Mouse (Mus musculus): ENCODE results near the gene Rpl15. TPM values are rescaled to one million over a fixed set of nuclear protein-coding genes. Genes with fewer than 3 reads are reported as not detected.
A peak's percentile ranks its signal among the peaks of the same experiment; 100 is the strongest.
"Not testable (repeated sequence)": the region's sequence is repeated elsewhere in the genome, so short reads cannot be mapped to it uniquely, and the experiment has no call there.

Rpl15 gene
- polyA plus RNA-seq, 1 experiment = 148 TPM

GRCm38 (mm10) chr14:18263427-18263826, 7.8 kb downstream of the Rpl15 start:
- no peak for DNase-seq

GRCm38 (mm10) chr14:18261203-18261602, 10.0 kb downstream of the Rpl15 start:
- 85% methylated on average over 3 of the region's 3 CpGs for WGBS
- no peak for DNase-seq
- no peak overlapping the region for H3K4me3 ChIP-seq (replicated peaks; ENCODE audit: extremely low read depth, low read depth, low read length)
- TF ChIP-seq CTCF (IDR thresholded peaks at IDR 0.05; ENCODE audit: insufficient read depth, low read length) (no peak), POLR2A (IDR thresholded peaks at IDR 0.05; ENCODE audit: borderline replicate concordance, extremely low read depth, low read depth, low read length) (no peak)
- H3K4me1 ChIP-seq (ENCODE audit: control insufficient read depth, insufficient read depth, low read length) = no peaks in the 10 kb centered on the region

More at GRCm38 (mm10) chr14:18263427-18263826, 7.8 kb downstream of the Rpl15 start:
- TF ChIP-seq CTCF (IDR thresholded peaks at IDR 0.05; ENCODE audit: insufficient read depth, low read length) (no peak), POLR2A (IDR thresholded peaks at IDR 0.05; ENCODE audit: borderline replicate concordance, extremely low read depth, low read depth, low read length) (no peak)
- Histone ChIP-seq H3K4me3 (replicated peaks; ENCODE audit: extremely low read depth, low read depth, low read length) (no peak overlapping the region), H3K4me1 (ENCODE audit: control insufficient read depth, insufficient read depth, low read length) (no peaks in the 10 kb centered on the region)
- WGBS = 39% methylated on average over 4 of the region's 4 CpGs

DNA sequence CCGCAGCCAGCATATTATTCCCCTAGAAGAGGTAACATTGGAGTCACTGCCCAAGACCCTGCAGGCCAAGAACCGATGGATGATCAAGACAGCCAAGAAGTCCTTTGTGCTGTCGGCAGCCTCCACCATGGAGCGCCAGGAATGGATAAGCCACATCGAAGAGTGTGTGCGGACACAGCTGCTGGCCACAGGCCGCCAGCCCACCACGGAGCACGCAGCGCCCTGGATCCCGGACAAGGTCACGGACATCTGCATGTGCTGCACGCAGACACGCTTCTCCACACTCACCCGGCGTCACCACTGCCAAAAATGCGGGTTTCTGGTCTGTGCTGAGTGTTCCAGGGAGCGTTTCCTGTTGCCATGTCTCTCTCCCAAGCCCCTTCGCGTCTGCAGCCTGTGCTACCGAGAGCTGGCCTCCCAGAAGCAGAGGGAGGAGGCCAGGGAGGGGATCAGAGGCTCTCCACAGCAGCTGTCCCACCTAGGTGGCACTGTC, 28.5 kb downstream of the Rpl15 start:
- TF ChIP-seq CTCF (IDR thresholded peaks at IDR 0.05; ENCODE audit: insufficient read depth, low read length) = no peak
- no peak for TF ChIP-seq POLR2A (IDR thresholded peaks at IDR 0.05; ENCODE audit: borderline replicate concordance, extremely low read depth, low read depth, low read length)
- no peaks in the 10 kb centered on the region for H3K4me1 ChIP-seq (ENCODE audit: control insufficient read depth, insufficient read depth, low read length)
- no peak overlapping the region for H3K4me3 ChIP-seq (replicated peaks; ENCODE audit: extremely low read depth, low read depth, low read length)
- DNase-seq = no peak
- 82% methylated on average over 21 of the region's 21 CpGs for WGBS

- 82% methylated on average over 4 of the region's 4 CpGs for WGBS
- no peak for DNase-seq
Observed at GRCm38 (mm10) chr14:18241786-18242185, 29.4 kb downstream of the Rpl15 start.

DNA sequence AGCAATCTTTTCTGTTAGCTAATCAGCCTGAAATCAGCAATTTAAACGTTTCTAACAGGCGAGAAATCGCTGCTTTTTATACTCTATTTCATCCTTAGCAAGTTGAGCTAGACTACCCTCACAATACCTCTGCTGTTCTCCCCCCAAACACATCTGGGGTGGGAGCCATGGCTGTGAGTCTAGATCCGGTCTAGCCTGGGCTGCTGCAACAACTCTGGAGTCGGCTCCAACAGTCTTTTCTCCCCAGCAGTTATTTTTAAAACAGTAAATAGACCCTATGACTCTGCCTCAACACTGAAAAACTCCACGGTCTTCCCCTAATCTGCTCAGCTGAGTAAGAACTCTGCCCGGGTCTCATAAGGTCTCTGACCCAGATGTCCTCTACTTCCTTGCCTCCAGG, 31.1 kb downstream of the Rpl15 start:
- DNase-seq = no peak
- Histone ChIP-seq H3K4me3 (replicated peaks; ENCODE audit: extremely low read depth, low read depth, low read length) (no peak overlapping the region), H3K4me1 (ENCODE audit: control insufficient read depth, insufficient read depth, low read length) (no peaks in the 10 kb centered on the region)
- no peak for TF ChIP-seq POLR2A (IDR thresholded peaks at IDR 0.05; ENCODE audit: borderline replicate concordance, extremely low read depth, low read depth, low read length)
- no peak for TF ChIP-seq CTCF (IDR thresholded peaks at IDR 0.05; ENCODE audit: insufficient read depth, low read length)
- WGBS = 54% methylated on average over 7 of the region's 7 CpGs

More at GRCm38 (mm10) chr14:18241786-18242185, 29.4 kb downstream of the Rpl15 start:
- TF ChIP-seq POLR2A (IDR thresholded peaks at IDR 0.05; ENCODE audit: borderline replicate concordance, extremely low read depth, low read depth, low read length) (no peak), CTCF (IDR thresholded peaks at IDR 0.05; ENCODE audit: insufficient read depth, low read length) (no peak)
- no peaks in the 10 kb centered on the region for H3K4me1 ChIP-seq (ENCODE audit: control insufficient read depth, insufficient read depth, low read length)
- no peak overlapping the region for H3K4me3 ChIP-seq (replicated peaks; ENCODE audit: extremely low read depth, low read depth, low read length)

DNA sequence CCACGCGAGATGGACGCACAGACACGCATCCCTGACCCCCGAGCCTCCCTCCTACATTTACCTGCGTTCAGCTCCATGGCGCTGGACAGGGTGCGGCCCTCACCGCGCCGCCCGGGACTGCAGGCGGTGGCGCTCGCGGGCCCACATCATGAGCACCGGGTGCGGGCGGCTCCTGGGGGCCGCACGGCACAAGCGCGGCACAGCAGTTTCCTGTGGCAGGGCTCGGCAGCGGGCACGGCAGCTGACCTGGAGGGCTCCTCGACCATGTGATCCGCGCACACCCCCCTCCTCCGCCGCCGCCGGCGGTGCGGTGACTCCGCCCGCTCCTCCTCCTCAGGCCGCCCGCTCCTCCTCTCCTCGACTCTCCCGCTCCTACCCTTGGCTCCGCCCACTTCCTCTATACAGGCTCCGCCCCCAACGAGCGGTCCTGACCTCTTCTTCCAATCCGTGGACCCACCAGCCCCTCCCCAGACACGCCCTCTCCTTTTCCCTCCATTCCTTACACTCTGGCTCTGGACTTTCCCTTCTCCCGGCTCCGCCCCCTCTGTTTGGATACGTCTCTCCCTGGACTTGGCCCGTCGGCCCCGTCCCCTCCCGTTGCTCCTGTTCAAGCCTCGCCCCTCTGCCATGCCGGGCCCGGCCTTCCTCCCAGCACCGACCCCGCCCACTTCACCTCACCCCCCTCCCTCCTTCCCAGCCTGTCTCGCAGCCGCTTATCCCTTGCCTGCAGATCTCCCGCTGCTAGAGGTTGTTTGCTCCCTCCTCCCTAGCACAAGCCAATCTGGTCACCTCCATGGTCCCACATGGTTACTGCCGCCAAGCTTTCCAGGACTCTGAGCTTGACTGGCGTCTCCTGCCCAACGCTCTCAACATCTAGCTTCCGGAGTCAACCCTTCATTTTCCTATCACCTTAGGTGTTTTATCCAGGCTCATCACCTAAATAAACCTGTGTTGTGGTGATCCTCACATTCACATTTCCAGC, 32.1 kb downstream of the Rpl15 start, which contains the start of gene Nr1d2:
Gene Nr1d2, minus strand, starts transcription at position 378 of the 982 bp plus-strand sequence.
- TF ChIP-seq POLR2A (IDR thresholded peaks at IDR 0.05; ENCODE audit: borderline replicate concordance, extremely low read depth, low read depth, low read length) (peak; percentile 78), CTCF (IDR thresholded peaks at IDR 0.05; ENCODE audit: insufficient read depth, low read length) (no peak)
- 2% methylated on average over 51 of the region's 66 CpGs for WGBS
- H3K4me1 ChIP-seq (ENCODE audit: control insufficient read depth, insufficient read depth, low read length) = peaks cover 5% of the 10 kb centered on the region
- peak; percentile 99 for DNase-seq
- H3K4me3 ChIP-seq (replicated peaks; ENCODE audit: extremely low read depth, low read depth, low read length) = peak within 1 kb of the TSS; percentile 94

GRCm38 (mm10) chr14:18238131-18238749, 33.0 kb downstream of the Rpl15 start:
- peak; percentile 98 for DNase-seq
- TF ChIP-seq POLR2A (IDR thresholded peaks at IDR 0.05; ENCODE audit: borderline replicate concordance, extremely low read depth, low read depth, low read length) (peak; percentile 46; the same call in 1 of the 2 replicates), CTCF (IDR thresholded peaks at IDR 0.05; ENCODE audit: insufficient read depth, low read length) (no peak)
- Histone ChIP-seq H3K4me1 (ENCODE audit: control insufficient read depth, insufficient read depth, low read length) (peaks cover 8% of the 10 kb centered on the region), H3K4me3 (replicated peaks; ENCODE audit: extremely low read depth, low read depth, low read length) (peak overlapping the region; percentile 94)
- under 1% methylated on average over 71 of the region's 71 CpGs for WGBS

GRCm38 (mm10) chr14:18237381-18237780, 33.8 kb downstream of the Rpl15 start:
- WGBS = 57% methylated on average over 4 of the region's 4 CpGs
- no peak for DNase-seq
- H3K4me3 ChIP-seq (replicated peaks; ENCODE audit: extremely low read depth, low read depth, low read length) = no peak overlapping the region
- H3K4me1 ChIP-seq (ENCODE audit: control insufficient read depth, insufficient read depth, low read length) = peaks cover 8% of the 10 kb centered on the region
- TF ChIP-seq CTCF (IDR thresholded peaks at IDR 0.05; ENCODE audit: insufficient read depth, low read length) = no peak
- no peak for TF ChIP-seq POLR2A (IDR thresholded peaks at IDR 0.05; ENCODE audit: borderline replicate concordance, extremely low read depth, low read depth, low read length)

- DNase-seq = not testable (repeated sequence)
Observed at GRCm38 (mm10) chr14:18236496-18237235, 34.5 kb downstream of the Rpl15 start.

More at GRCm38 (mm10) chr14:18236496-18237235, 34.5 kb downstream of the Rpl15 start:
- WGBS = 59% methylated on average over 2 of the region's 2 CpGs
- H3K4me3 ChIP-seq (replicated peaks; ENCODE audit: extremely low read depth, low read depth, low read length); H3K4me1 ChIP-seq (ENCODE audit: control insufficient read depth, insufficient read depth, low read length): not testable (repeated sequence)
